Mouse (Mus musculus) hindbrain, embryonic 14.5 days (tissue): ENCODE measurements around the gene Bcl7b. TPM values are rescaled to one million over a fixed set of nuclear protein-coding genes. Genes with fewer than 3 reads are reported as not detected.

ENCODE experiments used
- ATAC-seq: fragments of 200-750 bp; cut with Nextera tagmentation; 2 replicates; pipeline ENCODE4 v1.8.0; 2017; ENCODE audit warnings: moderate number of reproducible peaks, mild to moderate bottlenecking, moderate TSS enrichment, moderate library complexity; ENCODE audit not compliant: low FRiP score
- DNase-seq: peaks from one replicate; pipeline ENCODE4 v3.0.0-alpha.2; 2015; ENCODE audit warnings: low spot score
- H3K27ac ChIP-seq: fragments of 300-500 bp; sonication (generic); 2 replicates; pipeline ENCODE4 v1.5.1; 2014; ENCODE audit warnings: mild to moderate bottlenecking, moderate library complexity
- H3K27me3 ChIP-seq: fragments of 300-500 bp; sonication (generic); 2 replicates; pipeline ENCODE4 v1.6.1; 2014; ENCODE audit warnings: mild to moderate bottlenecking, low read length, mixed read lengths; ENCODE audit not compliant: control insufficient read depth, insufficient read depth
- H3K36me3 ChIP-seq: fragments of 300-500 bp; sonication (generic); replicated peaks from 2 replicates; pipeline ENCODE4 v1.6.1; 2014; ENCODE audit not compliant: control insufficient read depth, insufficient read depth
- H3K4me1 ChIP-seq: fragments of 300-500 bp; sonication (generic); replicated peaks from 2 replicates; pipeline ENCODE4 v1.6.1; 2014; ENCODE audit warnings: antibody characterized with exemption, low read length, mixed read lengths; ENCODE audit not compliant: control insufficient read depth, insufficient read depth
- H3K4me2 ChIP-seq: fragments of 300-500 bp; sonication (generic); replicated peaks from 2 replicates; pipeline ENCODE4 v1.6.1; 2014; ENCODE audit warnings: mild to moderate bottlenecking, moderate library complexity
- H3K4me3 ChIP-seq: fragments of 300-500 bp; sonication (generic); replicated peaks from 2 replicates; pipeline ENCODE4 v1.5.1; 2014; ENCODE audit warnings: mild to moderate bottlenecking, low read length
- H3K9ac ChIP-seq: fragments of 300-500 bp; sonication (generic); 2 replicates; pipeline ENCODE4 v1.6.1; 2014
- H3K9me3 ChIP-seq: fragments of 300-500 bp; sonication (generic); 2 replicates; pipeline ENCODE4 v1.6.1; 2016; ENCODE audit warnings: low read length; ENCODE audit not compliant: control insufficient read depth
- WGBS: fragments of 180-500 bp; shearing (Covaris S2); extraction: QIAGEN DNeasy Blood & Tissue Kit; methylation state at CpG from one replicate; pipeline ENCODE4 v1.1.7; 2014; 5-methylcytosine and 5-hydroxymethylcytosine counted together
- polyA plus RNA-seq: library from polyadenylated mRNA; unstranded; fragments of >200 nt; fragmentation: Nextera tagmentation; extraction: Ambion mirVana; gene quantifications from 2 replicates; pipeline ENCODE4 v1.2.1, GENCODE M21; 2014

Gene Bcl7b
- polyA plus RNA-seq, 1 experiment from 2014 or later: 35.8 TPM

DNA sequence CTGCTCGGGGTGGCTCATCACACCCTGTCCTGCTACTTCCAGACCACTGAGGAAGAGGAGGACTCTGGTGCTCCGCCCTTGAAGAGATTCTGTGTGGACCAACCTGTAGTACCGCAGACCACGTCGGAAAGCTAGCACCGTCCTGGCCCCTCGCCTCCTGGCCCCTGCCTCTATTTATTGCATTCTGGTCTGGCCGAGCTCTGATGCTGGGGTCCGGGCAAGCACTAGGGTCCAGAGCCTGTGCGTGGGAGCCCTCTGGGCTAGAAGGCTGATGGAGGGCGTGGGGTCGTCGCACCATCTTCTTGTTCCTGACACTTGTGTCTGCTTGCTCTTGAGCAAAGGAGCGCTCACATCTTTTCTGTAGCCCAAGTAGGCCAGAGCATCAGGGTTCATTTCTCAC is 12.7 kb downstream of the Bcl7b start:
- no peaks in the 10 kb centered on the region for H3K9me3 ChIP-seq
- ATAC-seq: no peak
- H3K4me2 ChIP-seq: no peak overlapping the region
- H3K9ac ChIP-seq: no peak overlapping the region
- 93% methylated on average over 14 of the region's 14 CpGs for WGBS
- DNase-seq: no peak
- H3K27ac ChIP-seq: no peak overlapping the region
- H3K4me3 ChIP-seq: no peak overlapping the region
- H3K27me3 ChIP-seq: no peaks in the 10 kb centered on the region
- peaks cover 72% of the 10 kb centered on the region for H3K36me3 ChIP-seq
- no peaks in the 10 kb centered on the region for H3K4me1 ChIP-seq

DNA sequence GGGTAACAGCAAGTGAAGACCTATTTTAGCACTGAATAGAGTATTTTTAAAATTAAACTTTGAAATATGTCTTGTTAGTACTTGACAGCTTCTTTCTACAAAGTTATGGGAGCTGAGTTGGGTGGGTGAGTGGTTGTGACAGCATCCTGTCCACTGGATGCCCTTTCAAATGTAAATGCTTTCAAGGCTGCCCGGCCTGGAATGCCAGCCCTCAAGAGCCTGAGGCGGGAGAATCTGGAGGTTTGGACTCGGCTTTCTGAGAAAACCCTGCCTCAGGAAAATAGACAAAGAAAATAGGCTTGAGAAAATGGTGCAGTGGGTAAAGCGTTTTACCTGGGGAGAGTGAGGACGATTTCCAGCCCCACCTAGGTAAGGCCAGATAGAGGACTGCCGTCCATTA is 13.7 kb downstream of the Bcl7b start:
- no peaks in the 10 kb centered on the region for H3K27me3 ChIP-seq
- no peaks in the 10 kb centered on the region for H3K9me3 ChIP-seq
- WGBS: 72% methylated on average over 6 of the region's 6 CpGs
- no peak overlapping the region for H3K4me3 ChIP-seq
- peaks cover 64% of the 10 kb centered on the region for H3K36me3 ChIP-seq
- no peak overlapping the region for H3K9ac ChIP-seq
- H3K4me2 ChIP-seq: no peak overlapping the region
- H3K4me1 ChIP-seq: 0 out of 2 replicates have a peak, but pooled peaks cover 5% of the 10 kb centered on the region
- H3K27ac ChIP-seq: no peak overlapping the region
- ATAC-seq (no peak), DNase-seq (no peak)

DNA sequence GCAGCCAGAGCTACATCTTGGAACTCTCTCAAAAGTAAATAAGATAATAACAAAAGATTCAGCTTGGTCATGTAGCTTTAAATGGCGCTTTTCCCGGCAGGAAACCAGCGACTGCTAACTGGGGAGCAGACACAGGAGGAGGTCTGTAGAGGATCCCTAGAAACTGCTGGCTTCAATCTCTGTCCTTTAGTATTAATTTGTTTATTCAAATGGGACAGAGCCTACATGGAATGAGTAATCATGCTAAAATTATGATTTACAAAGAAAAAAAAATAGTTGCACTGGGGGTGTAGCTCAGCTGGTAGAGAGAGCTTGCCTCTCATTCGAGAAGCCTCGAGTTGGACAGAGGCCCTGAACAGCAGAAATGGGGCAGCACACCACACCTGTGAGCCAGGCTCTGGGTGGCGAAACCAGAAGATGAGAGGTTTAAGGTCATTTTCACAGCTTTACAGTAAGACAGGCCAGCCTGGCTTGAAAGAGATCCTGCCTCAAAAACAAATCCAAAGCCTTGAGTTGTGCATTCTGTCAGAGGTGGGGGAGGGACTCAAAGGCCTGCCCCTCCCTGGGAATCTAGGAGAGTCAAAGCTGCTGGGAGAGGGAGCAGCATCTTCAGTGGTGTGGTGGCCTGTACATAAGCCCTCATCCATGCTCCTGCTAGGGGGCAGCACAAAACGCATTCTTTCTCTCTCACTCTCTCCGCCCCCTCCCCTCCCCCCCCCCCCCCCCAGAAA is 15.2 kb downstream of the Bcl7b start:
- DNase-seq: no peak
- no peak overlapping the region for H3K9ac ChIP-seq
- no peaks in the 10 kb centered on the region for H3K27me3 ChIP-seq
- H3K4me1 ChIP-seq: peaks cover 6% of the 10 kb centered on the region
- no peaks in the 10 kb centered on the region for H3K9me3 ChIP-seq
- peaks cover 49% of the 10 kb centered on the region for H3K36me3 ChIP-seq
- ATAC-seq: no peak
- H3K4me3 ChIP-seq: no peak overlapping the region
- H3K27ac ChIP-seq: no peak overlapping the region
- whole genome bisulfite sequencing: 54% methylated on average over 8 of the region's 8 CpGs
- H3K4me2 ChIP-seq: no peak overlapping the region

DNA sequence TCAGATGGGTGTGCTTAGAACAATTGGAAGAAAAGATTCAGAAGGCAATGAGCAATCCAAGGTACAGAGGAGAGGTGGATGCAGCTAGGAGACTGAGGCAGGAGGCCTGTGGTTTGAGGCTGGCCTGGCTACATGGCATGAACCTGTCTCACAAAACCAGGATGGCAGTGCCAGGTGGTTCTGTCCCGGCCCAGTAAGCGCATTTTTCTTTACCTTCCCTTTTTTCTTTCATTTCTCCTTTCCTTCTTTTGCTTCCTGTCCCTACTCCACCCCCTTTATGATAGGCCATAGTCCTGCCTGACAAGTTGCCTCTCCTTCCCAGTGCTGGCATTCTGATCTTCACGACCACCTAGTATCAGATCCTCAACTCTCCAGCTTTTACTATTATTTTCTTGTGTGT is 16.9 kb downstream of the Bcl7b start:
- Histone ChIP-seq H3K9me3 (no peaks in the 10 kb centered on the region), H3K36me3 (peaks cover 32% of the 10 kb centered on the region), H3K27ac (no peak overlapping the region), H3K4me3 (no peak overlapping the region), H3K9ac (no peak overlapping the region), H3K27me3 (no peaks in the 10 kb centered on the region), H3K4me1 (peaks cover 23% of the 10 kb centered on the region), H3K4me2 (no peak overlapping the region)
- 97% methylated on average over 3 of the region's 3 CpGs for WGBS
- ATAC-seq: no peak
- DNase-seq: no peak

DNA sequence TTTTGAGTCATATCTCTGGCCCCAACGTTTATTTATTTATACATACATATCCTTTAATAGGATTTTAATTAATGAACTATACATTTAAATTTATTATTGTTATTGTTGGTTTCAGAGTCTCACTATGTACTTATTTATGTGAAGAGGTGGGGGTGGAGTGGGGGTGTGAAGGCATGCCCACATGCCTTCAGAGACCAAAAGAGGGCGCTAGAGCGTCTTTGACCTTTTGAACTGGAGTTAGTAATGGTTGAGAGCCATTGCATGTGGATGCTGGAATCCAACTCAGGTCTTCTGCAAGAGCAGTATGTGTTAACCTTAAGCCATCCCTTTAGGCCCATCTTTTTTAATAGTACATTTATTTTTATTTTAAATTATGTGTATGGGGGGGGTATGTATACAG is 17.5 kb downstream of the Bcl7b start:
- no peak overlapping the region for H3K27ac ChIP-seq

DNA sequence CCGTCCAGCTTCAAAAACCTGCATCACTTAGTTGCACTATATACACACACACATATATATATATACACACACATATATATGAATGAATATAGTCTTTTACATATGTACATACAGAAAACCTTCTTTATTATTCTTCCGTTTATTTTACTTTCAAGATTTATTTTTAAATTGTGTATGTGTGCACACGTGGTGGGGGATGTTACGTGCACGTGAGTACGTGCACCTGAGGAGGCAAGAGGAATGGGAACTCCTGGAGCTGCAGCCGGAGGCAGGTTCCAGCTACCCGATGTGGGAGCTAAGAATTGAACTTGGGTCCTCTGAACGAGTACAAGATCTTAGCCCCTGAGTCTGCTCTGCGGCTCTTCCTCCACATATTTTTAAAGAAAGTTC is 18.1 kb downstream of the Bcl7b start:
- 21% methylated on average over 10 of the region's 10 CpGs for WGBS
- Histone ChIP-seq H3K36me3 (peaks cover 23% of the 10 kb centered on the region), H3K4me1 (peaks cover 24% of the 10 kb centered on the region), H3K4me3 (peak overlapping the region; percentile 82), H3K9me3 (no peaks in the 10 kb centered on the region), H3K27me3 (no peaks in the 10 kb centered on the region), H3K4me2 (peak overlapping the region; percentile 62), H3K27ac (peak overlapping the region; percentile 93), H3K9ac (peak overlapping the region; percentile 90)
- ATAC-seq: no peak
- DNase-seq: no peak

More for the DNA sequence above, 17.5 kb downstream of the Bcl7b start:
- 40% methylated on average over 3 of the region's 3 CpGs for WGBS
- no peak overlapping the region for H3K4me3 ChIP-seq
- no peaks in the 10 kb centered on the region for H3K27me3 ChIP-seq
- no peaks in the 10 kb centered on the region for H3K9me3 ChIP-seq
- ATAC-seq (no peak), DNase-seq (no peak)
- peaks cover 24% of the 10 kb centered on the region for H3K4me1 ChIP-seq
- H3K4me2 ChIP-seq: no peak overlapping the region
- no peak overlapping the region for H3K9ac ChIP-seq
- H3K36me3 ChIP-seq: peaks cover 28% of the 10 kb centered on the region

DNA sequence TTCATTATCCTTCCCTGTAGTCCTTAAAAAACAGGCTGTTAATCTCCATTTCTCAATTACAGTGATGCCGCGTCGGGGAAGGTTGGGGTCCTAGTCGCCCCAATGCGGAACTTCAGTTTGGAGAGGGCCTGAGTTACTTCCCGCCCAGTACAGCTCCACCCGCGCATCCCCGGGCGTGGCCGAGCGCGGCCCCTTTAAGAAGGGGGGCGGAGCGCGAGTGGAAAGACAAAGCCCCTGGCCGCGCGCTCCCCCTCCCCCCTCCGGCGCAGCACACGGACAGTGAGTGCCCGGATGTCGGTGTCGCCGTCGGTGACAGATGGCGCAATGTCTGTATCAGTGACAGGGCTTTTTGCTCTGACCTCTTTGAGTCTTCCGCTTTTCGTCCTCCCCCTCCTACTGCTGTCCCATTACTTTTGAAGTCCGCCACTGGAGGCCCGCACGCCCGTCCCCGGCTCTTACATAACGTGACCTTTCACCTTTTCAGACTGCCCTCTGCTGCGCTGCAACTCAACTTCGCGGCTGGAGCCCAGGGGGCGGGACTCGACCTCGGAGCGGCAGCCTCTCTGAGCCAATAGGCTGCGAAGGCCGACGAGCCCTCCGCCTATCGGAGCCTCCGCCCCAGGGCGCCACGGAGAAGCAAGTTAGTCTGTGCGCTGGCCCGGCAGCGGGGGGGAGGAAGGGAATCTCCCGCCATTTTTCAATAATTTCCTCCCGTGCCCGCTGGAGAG is 18.7 kb downstream of the Bcl7b start, which contains the start of gene Baz1b:
Gene Baz1b (plus strand): TSS at position 644 of the 728 bp plus-strand sequence.
- Histone ChIP-seq H3K4me2 (peak within 1 kb of the TSS; percentile 62), H3K9ac (peak within 1 kb of the TSS; percentile 90), H3K9me3 (no peaks in the 10 kb centered on the region), H3K27ac (peak within 1 kb of the TSS; percentile 93), H3K4me3 (peak within 1 kb of the TSS; percentile 82), H3K36me3 (peaks cover 18% of the 10 kb centered on the region), H3K4me1 (peaks cover 27% of the 10 kb centered on the region), H3K27me3 (no peaks in the 10 kb centered on the region)
- peak; percentile 96 for ATAC-seq
- under 1% methylated on average over 57 of the region's 57 CpGs for WGBS
- peak; percentile 98 for DNase-seq

DNA sequence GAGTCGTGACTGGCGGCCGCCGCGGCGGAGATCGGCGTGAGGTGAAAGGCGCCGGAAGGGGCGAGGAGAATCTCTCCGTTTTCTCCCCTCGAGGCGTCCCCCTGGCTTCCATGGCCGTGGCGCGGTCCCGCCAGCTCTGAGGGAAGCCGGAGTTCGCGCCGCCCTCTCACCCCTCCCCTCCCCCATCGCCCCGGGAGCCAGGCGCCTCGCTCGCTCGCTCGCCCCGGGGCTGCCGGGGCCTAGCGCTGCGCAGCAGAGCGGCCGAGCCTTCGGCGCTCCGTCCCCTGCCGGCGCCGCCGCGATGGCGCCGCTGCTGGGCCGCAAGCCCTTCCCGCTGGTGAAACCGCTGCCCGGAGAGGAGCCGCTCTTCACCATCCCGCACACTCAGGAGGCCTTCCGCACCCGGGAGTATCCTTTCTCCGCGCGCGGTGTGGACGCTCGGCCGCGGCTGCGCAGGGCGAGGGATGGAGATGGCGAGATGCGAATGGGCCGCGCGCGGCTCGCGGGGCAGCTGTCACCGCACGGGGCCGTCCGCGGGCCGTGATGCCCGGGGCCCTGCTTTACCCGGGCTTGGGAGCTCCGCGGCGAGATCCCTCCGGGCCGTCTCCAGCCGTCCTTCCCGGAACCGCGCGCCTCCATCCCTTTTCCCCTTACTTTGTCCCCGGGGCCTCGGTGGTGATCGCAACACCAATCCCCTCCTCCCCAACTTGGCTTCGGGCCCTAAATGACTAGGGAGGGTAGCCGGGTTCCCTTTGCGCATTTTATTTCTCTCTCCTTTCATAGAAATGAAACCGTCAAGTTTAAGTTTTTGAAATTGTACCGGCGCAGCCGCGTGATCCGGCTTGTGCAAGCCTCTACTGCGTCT is 19.5 kb downstream of the Bcl7b start:
- Histone ChIP-seq H3K4me3 (peak overlapping the region; percentile 82), H3K27me3 (no peaks in the 10 kb centered on the region), H3K9me3 (no peaks in the 10 kb centered on the region), H3K9ac (peak overlapping the region; percentile 90), H3K36me3 (peaks cover 10% of the 10 kb centered on the region), H3K4me1 (peaks cover 27% of the 10 kb centered on the region), H3K27ac (peak overlapping the region; percentile 93), H3K4me2 (peak overlapping the region; percentile 62)
- ATAC-seq: peak; percentile 64
- under 1% methylated on average over 88 of the region's 102 CpGs for WGBS
- peak; percentile 34 for DNase-seq

DNA sequence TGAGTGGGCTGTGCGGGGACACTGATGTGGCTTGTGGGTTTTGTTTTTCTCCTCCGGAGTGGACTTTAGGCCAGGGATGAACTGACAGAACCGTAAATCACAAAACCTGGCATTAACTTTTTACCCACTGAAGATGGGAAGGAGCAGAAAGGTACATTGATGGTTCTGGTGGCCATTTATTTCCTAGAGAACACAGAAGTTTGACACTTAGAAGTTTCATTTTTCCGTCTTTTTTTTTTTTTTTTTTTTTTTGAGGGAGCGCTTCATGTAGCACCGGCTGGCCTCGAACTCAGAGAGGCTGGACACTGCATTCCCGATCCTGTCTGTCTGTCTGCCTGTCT is 20.1 kb downstream of the Bcl7b start:
- peak overlapping the region; percentile 90 for H3K9ac ChIP-seq
- peak overlapping the region; percentile 82 for H3K4me3 ChIP-seq
- WGBS: 1% methylated on average over 8 of the region's 8 CpGs
- peak overlapping the region; percentile 62 for H3K4me2 ChIP-seq
- peak overlapping the region; percentile 93; the same call in 1 of the 2 replicates for H3K27ac ChIP-seq
- H3K27me3 ChIP-seq: no peaks in the 10 kb centered on the region
- H3K9me3 ChIP-seq: no peaks in the 10 kb centered on the region
- peaks cover 4% of the 10 kb centered on the region; the same call in 1 of the 2 replicates for H3K36me3 ChIP-seq
- ATAC-seq (no peak), DNase-seq (no peak)
- H3K4me1 ChIP-seq: peaks cover 27% of the 10 kb centered on the region
